In the genomic region with DNA sequence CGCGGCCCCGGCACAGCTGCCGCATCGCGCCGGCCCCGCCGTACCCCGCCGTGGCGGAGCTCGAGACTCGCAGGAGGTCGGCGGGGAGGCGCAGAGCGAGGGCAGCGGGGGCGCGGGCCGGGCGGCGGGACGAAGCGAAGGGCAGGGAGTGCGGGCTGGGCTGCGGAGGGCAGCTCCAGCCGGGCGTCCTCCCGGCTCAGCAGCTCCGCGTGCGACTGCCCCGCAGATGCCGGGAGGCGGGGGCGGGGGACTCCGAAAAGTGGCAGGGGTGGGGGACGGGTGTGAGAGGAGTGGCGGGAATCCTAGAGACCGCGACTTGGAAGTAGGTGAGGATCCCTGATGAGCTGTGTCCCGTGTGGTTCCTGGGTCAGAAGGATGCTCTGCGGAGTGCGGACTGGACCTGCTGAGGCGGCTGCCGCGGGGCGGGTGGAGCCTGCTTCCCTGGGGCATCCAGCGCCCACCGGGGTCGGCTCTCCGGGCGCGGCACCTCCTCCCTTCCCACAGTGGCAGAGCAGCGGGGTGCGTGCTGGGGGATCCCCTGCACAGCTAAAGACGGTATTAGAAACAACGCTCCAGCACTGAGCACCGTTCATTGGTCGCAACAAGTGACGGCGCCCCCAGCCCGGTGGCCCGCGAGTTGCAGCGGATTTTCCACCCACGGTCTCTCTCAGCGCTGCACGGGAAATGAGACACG, we compare ENCODE assay signal across 8 mouse cellular contexts. TPM values are rescaled to one million over a fixed set of nuclear protein-coding genes. Genes with fewer than 3 reads are reported as not detected.
DNase-seq lines count a peak whose midpoint lies in the region; ATAC-seq lines count a peak whose summit lies in the region.

A gene (minus strand): TSS at position 462 of the 694 bp plus-strand sequence.

- under 1% methylated on average over 72 of the region's 72 CpGs for WGBS in embryonic facial prominence, embryonic 10.5 days
- WGBS in liver, embryonic 15.5 days (ENCODE audit: insufficient replicate concordance), result under 1% methylated on average over 72 of the region's 72 CpGs
- 1% methylated on average over 69 of the region's 72 CpGs for WGBS in neural tube, embryonic 15.5 days

- peak; percentile 2 to 21 for DNase-seq in heart, adult 18-20 months
- no peak for DNase-seq in heart, adult 8-10 months (ENCODE audit: low spot score)
- DNase-seq in Muller cell, postnatal 12 days (ENCODE audit: inconsistent ontology term), result peak; percentile 41
- peak; percentile 72 for DNase-seq in embryonic facial prominence, embryonic 10.5 days (ENCODE audit: low spot score)
- peak; percentile 39 for DNase-seq in heart, postnatal 4 days
- DNase-seq in urinary bladder, postnatal 36 days (ENCODE audit: low spot score in 2 of 2), result no peak

- H3K4me1 ChIP-seq in embryonic facial prominence, embryonic 10.5 days, result peaks cover 34% of the 10 kb centered on the region
- H3K4me1 ChIP-seq in liver, embryonic 15.5 days (replicated peaks), result peaks cover 39% of the 10 kb centered on the region
- peaks cover 36% of the 10 kb centered on the region for H3K4me1 ChIP-seq in neural tube, embryonic 15.5 days

- H3K9me3 ChIP-seq in embryonic facial prominence, embryonic 10.5 days, result no peaks in the 10 kb centered on the region
- no peaks in the 10 kb centered on the region for H3K9me3 ChIP-seq in liver, embryonic 15.5 days (replicated peaks)
- H3K9me3 ChIP-seq in neural tube, embryonic 15.5 days (replicated peaks), result no peaks in the 10 kb centered on the region

- H3K36me3 ChIP-seq in embryonic facial prominence, embryonic 10.5 days (replicated peaks), result no peaks in the 10 kb centered on the region
- no peaks in the 10 kb centered on the region for H3K36me3 ChIP-seq in liver, embryonic 15.5 days (replicated peaks)
- no peaks in the 10 kb centered on the region for H3K36me3 ChIP-seq in neural tube, embryonic 15.5 days

- H3K4me2 ChIP-seq in liver, embryonic 15.5 days, result peak within 1 kb of the TSS; percentile 72
- peak within 1 kb of the TSS; percentile 99 for H3K4me2 ChIP-seq in neural tube, embryonic 15.5 days

- H3K27me3 ChIP-seq in embryonic facial prominence, embryonic 10.5 days (replicated peaks; ENCODE audit: low read depth, poor library complexity, severe bottlenecking), result peaks cover 88% of the 10 kb centered on the region
- peaks cover 70% of the 10 kb centered on the region for H3K27me3 ChIP-seq in liver, embryonic 15.5 days
- H3K27me3 ChIP-seq in neural tube, embryonic 15.5 days (replicated peaks), result peaks cover 61% of the 10 kb centered on the region

- peak within 1 kb of the TSS; percentile 72 for H3K4me3 ChIP-seq in embryonic facial prominence, embryonic 10.5 days
- peak within 1 kb of the TSS; percentile 47 for H3K4me3 ChIP-seq in liver, embryonic 15.5 days (replicated peaks)
- peak within 1 kb of the TSS; percentile 56 for H3K4me3 ChIP-seq in neural tube, embryonic 15.5 days (replicated peaks)

- H3K27ac ChIP-seq in embryonic facial prominence, embryonic 10.5 days (replicated peaks), result no peak within 1 kb of the TSS; the same call in 1 of the 2 replicates
- no peak within 1 kb of the TSS for H3K27ac ChIP-seq in liver, embryonic 15.5 days (replicated peaks)
- H3K27ac ChIP-seq in neural tube, embryonic 15.5 days (replicated peaks), result 0 out of 2 replicates have a peak within 1 kb of the TSS, but pooled peaks have one; percentile 13

- ATAC-seq in liver, embryonic 15.5 days (ENCODE audit: insufficient read depth), result no peak
- ATAC-seq in neural tube, embryonic 15.5 days (ENCODE audit: low FRiP score), result peak; percentile 73

- H3K9ac ChIP-seq in liver, embryonic 15.5 days, result no peak within 1 kb of the TSS
- H3K9ac ChIP-seq in neural tube, embryonic 15.5 days (replicated peaks), result peak within 1 kb of the TSS; percentile 55

RNA-seq across cellular contexts. Expression of the gene that starts here (rescaled TPM):
- not detected for total RNA-seq in heart, adult 18-20 months (2021)
- total RNA-seq in heart, adult 8-10 months (2022), result not detected
- polyA plus RNA-seq in embryonic facial prominence, embryonic 10.5 days (2016; fragmentation: Nextera tagmentation; extraction: Ambion mirVana), result 0.39 and 0.71 TPM in 2 replicates
- total RNA-seq in heart, postnatal 4 days (2021), result under 1 TPM in 1 of 2 experiments, not detected in 1; 0.18 TPM
- polyA plus RNA-seq in liver, embryonic 15.5 days (2015; fragmentation: Nextera tagmentation; extraction: Ambion mirVana), result 2.0 and 2.4 TPM in 2 replicates
- 5.0 and 5.3 TPM in 2 replicates for polyA plus RNA-seq in neural tube, embryonic 15.5 days (2015; fragmentation: Nextera tagmentation; extraction: Ambion mirVana)

Comparison
In these comparisons a context has a peak if more than half of its experiments do, and no peak if none do; other contexts are left out.
1. Peak in DNase-seq in heart, adult 18-20 months; RNA of the gene not detected or under 1 TPM.
2. Peak in DNase-seq and H3K4me3 ChIP-seq in embryonic facial prominence, embryonic 10.5 days; RNA of the gene not detected or under 1 TPM.
3. Peak in DNase-seq in heart, postnatal 4 days; RNA of the gene not detected or under 1 TPM.